Comparison of ENCODE assay signal across 12 mouse cellular contexts in genomic region chr2:180788386-180788785, GRCm38 (mm10). TPM values are rescaled to one million over a fixed set of nuclear protein-coding genes. Genes with fewer than 3 reads are reported as not detected.
DNase-seq lines count a peak whose midpoint lies in the region; ATAC-seq and TF ChIP-seq lines count a peak whose summit lies in the region.
"Had no signal": no experiment of that assay in that cellular context is flagged by ENCODE, and none has a peak within 500 bp of the region (broad histone marks: within the 10 kb centered on the region; RNA-seq: fewer than 3 reads in every experiment).

No protein-coding gene starts in this region.

- no peak overlapping the region for H3K4me2 ChIP-seq in hindbrain, embryonic 13.5 days
- H3K4me2 ChIP-seq in hindbrain, embryonic 16.5 days (ENCODE audit: low read length), result no peak overlapping the region
- H3K4me2 ChIP-seq: embryonic facial prominence, embryonic 13.5 days; limb, embryonic 13.5 days had no signal

- 34% methylated on average over 2 of the region's 2 CpGs for WGBS in hindbrain, embryonic 13.5 days
- 26% methylated on average over 2 of the region's 2 CpGs for WGBS in hindbrain, embryonic 16.5 days
- 2% methylated on average over 2 of the region's 2 CpGs for WGBS in heart, adult 2 months

- TF ChIP-seq POLR2A in heart, adult 2 months (IDR thresholded peaks at IDR 0.05; ENCODE audit: insufficient read depth, low read depth, low read length), result no peak

- H3K4me3 ChIP-seq in hindbrain, embryonic 13.5 days, result no peak overlapping the region
- no peak overlapping the region for H3K4me3 ChIP-seq in hindbrain, embryonic 16.5 days (ENCODE audit: low read length)
- no peak overlapping the region for H3K4me3 ChIP-seq in heart, adult 2 months
- H3K4me3 ChIP-seq: embryonic facial prominence, embryonic 13.5 days; limb, embryonic 13.5 days had no signal

- H3K27me3 ChIP-seq in hindbrain, embryonic 13.5 days, result peaks cover 13% of the 10 kb centered on the region
- no peaks in the 10 kb centered on the region for H3K27me3 ChIP-seq in hindbrain, embryonic 16.5 days (replicated peaks; ENCODE audit: control insufficient read depth, insufficient read depth, low read length)
- no peaks in the 10 kb centered on the region for H3K27me3 ChIP-seq in heart, adult 2 months (ENCODE audit: control insufficient read depth, insufficient read depth, low read length)

- peak overlapping the region; percentile 60; the same call in 1 of the 2 replicates for H3K27ac ChIP-seq in hindbrain, embryonic 13.5 days
- no peak overlapping the region for H3K27ac ChIP-seq in hindbrain, embryonic 16.5 days (ENCODE audit: low read depth, low read length)
- peak overlapping the region; percentile 70 for H3K27ac ChIP-seq in heart, adult 2 months
- H3K27ac ChIP-seq: embryonic facial prominence, embryonic 13.5 days; limb, embryonic 13.5 days; macrophage had no signal

- DNase-seq in cerebellum, adult 9-10 months, result peak; percentile 76
- peak; percentile 55 to 77 for DNase-seq in heart, adult 2 months
- peak; percentile 37 for DNase-seq in heart, postnatal 4 days
- no peak for DNase-seq in lung, postnatal 10 days
- no peak for DNase-seq in right cerebral cortex, postnatal 36 days (ENCODE audit: low spot score in 2 of 2)
- no peak for DNase-seq in lung, postnatal 14 days

- H3K9ac ChIP-seq in hindbrain, embryonic 13.5 days, result no peak overlapping the region; the same call in 1 of the 2 replicates
- H3K9ac ChIP-seq in hindbrain, embryonic 16.5 days (ENCODE audit: low read depth, low read length), result no peak overlapping the region
- H3K9ac ChIP-seq in heart, adult 2 months (ENCODE audit: low read depth, low read length), result no peak overlapping the region
- H3K9ac ChIP-seq: embryonic facial prominence, embryonic 13.5 days; limb, embryonic 13.5 days had no signal

- ATAC-seq in hindbrain, embryonic 13.5 days (ENCODE audit: low FRiP score), result no peak
- no peak for ATAC-seq in hindbrain, embryonic 16.5 days
- ATAC-seq: intestine, postnatal 0 days had no signal

- H3K79me2 ChIP-seq in heart, adult 2 months (replicated peaks; ENCODE audit: control insufficient read depth, insufficient read depth, low read length), result no peaks in the 10 kb centered on the region

- no peaks in the 10 kb centered on the region for H3K9me3 ChIP-seq in hindbrain, embryonic 13.5 days
- no peaks in the 10 kb centered on the region for H3K9me3 ChIP-seq in hindbrain, embryonic 16.5 days (ENCODE audit: control insufficient read depth, low read length)
- H3K9me3 ChIP-seq: embryonic facial prominence, embryonic 13.5 days; limb, embryonic 13.5 days had no signal

- peak; percentile 66 for TF ChIP-seq EP300 in heart, adult 2 months (IDR thresholded peaks at IDR 0.05; ENCODE audit: insufficient read depth, low read depth, low read length)

- intact Hi-C loops in heart, adult 2 months (cut with DNase I), result loop anchor here (5.0 kb wide), 1 partner anchor 284 kb away; no protein-coding TSS in a partner anchor

- TF ChIP-seq CTCF in heart, adult 2 months (IDR thresholded peaks at IDR 0.05), result no peak

- H3K4me1 ChIP-seq in hindbrain, embryonic 13.5 days (replicated peaks), result peaks cover 17% of the 10 kb centered on the region
- H3K4me1 ChIP-seq in hindbrain, embryonic 16.5 days (ENCODE audit: control insufficient read depth, insufficient read depth, low read depth, low read length), result peaks cover 11% of the 10 kb centered on the region
- peaks cover 3% of the 10 kb centered on the region; the same call in 1 of the 2 replicates for H3K4me1 ChIP-seq in heart, adult 2 months (ENCODE audit: control insufficient read depth, insufficient read depth, low read length)
- H3K4me1 ChIP-seq: limb, embryonic 13.5 days had no signal

- no peaks in the 10 kb centered on the region for H3K36me3 ChIP-seq in hindbrain, embryonic 13.5 days
- H3K36me3 ChIP-seq in hindbrain, embryonic 16.5 days (ENCODE audit: control insufficient read depth, insufficient read depth, low read length), result no peaks in the 10 kb centered on the region
- no peaks in the 10 kb centered on the region for H3K36me3 ChIP-seq in heart, adult 2 months (ENCODE audit: control insufficient read depth, insufficient read depth, low read length)
- H3K36me3 ChIP-seq: embryonic facial prominence, embryonic 13.5 days; limb, embryonic 13.5 days had no signal

RNA-seq across cellular contexts. Expression of gene Bhlhe23, which starts 11.7 kb away (rescaled TPM):
- 1.2 and 2.5 TPM in 2 replicates for polyA plus RNA-seq in hindbrain, embryonic 13.5 days (2015; fragmentation: Nextera tagmentation; extraction: Ambion mirVana)
- polyA plus RNA-seq in hindbrain, embryonic 16.5 days (2015; fragmentation: Nextera tagmentation; extraction: Ambion mirVana), result 0.36 and 0.69 TPM in 2 replicates
- not detected for total RNA-seq in heart, adult 2 months (2021)
- polyA plus RNA-seq in heart, adult 2 months (2012; rRNA removed), result not detected in 2 replicates
- not detected for total RNA-seq in heart, postnatal 4 days (2021)
- polyA plus RNA-seq: embryonic facial prominence, embryonic 13.5 days; intestine, postnatal 0 days; macrophage had no signal

Comparison
In these comparisons a context has a peak if more than half of its experiments do, and no peak if none do; other contexts are left out.
1. DNase-seq: peak in cerebellum, adult 9-10 months (single experiment), heart, adult 2 months (2 of 2) and heart, postnatal 4 days (single experiment); none in lung, postnatal 10 days (single experiment), right cerebral cortex, postnatal 36 days (0 of 2) and lung, postnatal 14 days (single experiment).